ENCODE assay signal across 11 mouse cellular contexts in genomic region chr8:47760186-47760585, GRCm38 (mm10).
"Had no signal": no experiment of that assay in that cellular context is flagged by ENCODE, and none has a peak within 500 bp of the region (broad histone marks: within the 10 kb centered on the region; RNA-seq: fewer than 3 reads in every experiment).

No protein-coding gene starts in this region.

- H3K9me3 ChIP-seq: liver, embryonic 13.5 days had no signal

- H3K4me1 ChIP-seq: liver, embryonic 13.5 days had no signal

- DNase-seq: layer of hippocampus, adult 9-11 months; liver, embryonic 13.5 days; lung, adult 2 months; lung, postnatal 14 days; lung, postnatal 4 days; midbrain, embryonic 14.5 days; thymus, postnatal 25 days had no signal

- H3K36me3 ChIP-seq: liver, embryonic 13.5 days had no signal

- H3K27ac ChIP-seq: layer of hippocampus, adult 2 months; liver, embryonic 13.5 days had no signal

- H3K4me3 ChIP-seq: layer of hippocampus, adult 2 months; liver, embryonic 13.5 days had no signal

- H3K4me2 ChIP-seq: liver, embryonic 13.5 days; midbrain, embryonic 11.5 days had no signal

- H3K9ac ChIP-seq: liver, embryonic 13.5 days had no signal

- H3K27me3 ChIP-seq: liver, embryonic 13.5 days had no signal

- ATAC-seq: inflammation-experienced regulatory T-cells, adult 6 months; intestine, embryonic 16.5 days had no signal
